Mouse (Mus musculus): ENCODE results near the gene Snrpd2.

- TF ChIP-seq CTCF (IDR thresholded peaks at IDR 0.05; ENCODE audit: low read depth) (no peak), EP300 (optimal IDR thresholded peaks at IDR 0.05) (no peak)
Measured at GRCm38 (mm10) chr7:19201660-19202059, 52.1 kb downstream of the Snrpd2 start.
